Mouse (Mus musculus) retina, adult 2 months (tissue): ENCODE results near the gene Grin1.

Experiments
- DNase-seq: peaks from one replicate; pipeline ENCODE4 v3.0.0-alpha.2; 2012; ENCODE audit warnings: low read depth, low spot score

Gene Grin1

GRCm38 (mm10) chr2:25318971-25319773 is at the start of gene Grin1:
Gene Grin1 (minus strand): TSS chr2:25319187.
- DNase-seq = peak; percentile 57

GRCm38 (mm10) chr2:25365091-25365761 is 46.2 kb upstream of the Grin1 start, which contains the start of gene Uap1l1:
Gene Uap1l1 (minus strand): TSS chr2:25365682.
- peak; percentile 23 for DNase-seq

- no peak for DNase-seq
Observed at GRCm38 (mm10) chr2:25364761-25365090, 45.7 kb upstream of the Grin1 start.

GRCm38 (mm10) chr2:25364313-25364712 is 45.3 kb upstream of the Grin1 start:
- no peak for DNase-seq

- DNase-seq = no peak
Observed at GRCm38 (mm10) chr2:25363478-25364178, 44.6 kb upstream of the Grin1 start.

- no peak for DNase-seq
Observed at GRCm38 (mm10) chr2:25359848-25360247, 40.9 kb upstream of the Grin1 start.

GRCm38 (mm10) chr2:25356208-25357079 is 37.5 kb upstream of the Grin1 start, which contains the start of gene Dpp7:
Gene Dpp7 (minus strand): TSS chr2:25356359.
- DNase-seq = peak; percentile 73

GRCm38 (mm10) chr2:25355419-25356066 is 36.6 kb upstream of the Grin1 start:
- DNase-seq = no peak

- no peak for DNase-seq
Observed at GRCm38 (mm10) chr2:25354211-25354610, 35.2 kb upstream of the Grin1 start.

GRCm38 (mm10) chr2:25350701-25351100 is 31.7 kb upstream of the Grin1 start:
- no peak for DNase-seq

- no peak for DNase-seq
Observed at GRCm38 (mm10) chr2:25349499-25349898, 30.5 kb upstream of the Grin1 start.

- DNase-seq = no peak
Observed at GRCm38 (mm10) chr2:25348162-25348561, 29.2 kb upstream of the Grin1 start.

- no peak for DNase-seq
Observed at GRCm38 (mm10) chr2:25338303-25338702, 19.3 kb upstream of the Grin1 start.

- DNase-seq = no peak
Observed at GRCm38 (mm10) chr2:25333569-25333968, 14.6 kb upstream of the Grin1 start.

GRCm38 (mm10) chr2:25332286-25333160 is 13.5 kb upstream of the Grin1 start, which contains the start of gene Man1b1:
Gene Man1b1 (plus strand): TSS chr2:25332338.
- DNase-seq = peak; percentile 98

GRCm38 (mm10) chr2:25331470-25331869 is 12.5 kb upstream of the Grin1 start:
- no peak for DNase-seq

GRCm38 (mm10) chr2:25328440-25328839 is 9.5 kb upstream of the Grin1 start:
- DNase-seq = no peak

GRCm38 (mm10) chr2:25326036-25326435 is 7.0 kb upstream of the Grin1 start:
- DNase-seq = no peak

GRCm38 (mm10) chr2:25320084-25320483 is 1.1 kb upstream of the Grin1 start:
- no peak for DNase-seq
